Mouse (Mus musculus): ENCODE data around the gene Mt2.

DNA sequence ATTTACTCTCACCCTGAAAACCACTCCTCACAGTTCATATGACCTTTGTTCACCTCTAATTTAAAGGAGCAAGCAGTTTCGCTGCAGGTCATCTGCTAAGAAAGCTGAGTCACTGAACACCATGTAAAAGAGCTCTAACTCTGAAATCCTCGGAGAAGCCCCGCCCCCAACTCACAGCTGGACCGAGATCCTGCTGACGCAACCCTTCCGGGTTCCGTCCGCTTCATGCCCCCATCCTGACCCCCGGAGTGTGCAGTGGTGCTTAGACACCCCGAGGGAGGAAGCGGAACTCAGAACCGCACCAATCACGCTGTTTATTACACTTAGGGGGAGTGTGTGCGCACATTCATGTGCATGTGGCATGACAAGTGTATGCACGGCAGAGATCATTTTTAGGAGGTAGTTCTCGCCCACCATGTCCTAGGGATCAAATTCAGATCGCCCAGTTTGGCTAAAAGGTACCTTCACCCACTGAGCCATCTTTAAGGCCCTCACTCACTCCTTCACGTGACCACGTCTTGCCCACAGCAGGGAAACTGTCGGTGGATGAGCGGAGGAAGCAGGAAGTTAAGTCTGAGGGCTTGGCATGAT lies 18.7 kb downstream of the Mt2 start:
- no peak for TF ChIP-seq POLR2A (IDR thresholded peaks at IDR 0.05; ENCODE audit: low read depth, low read length)
- no peak for TF ChIP-seq CTCF (IDR thresholded peaks at IDR 0.05; ENCODE audit: borderline replicate concordance, insufficient read depth, low read length)

Data from embryonic fibroblast, embryonic 13.5 days (primary cell).